Mouse (Mus musculus) 3T3-L1 (cell line): ENCODE results near the gene Wdr27.
A peak's percentile ranks its signal among the peaks of the same experiment; 100 is the strongest.

ENCODE experiments used
- DNase-seq: peaks from one replicate; pipeline ENCODE4 v3.0.0-alpha.2; 2015; ENCODE audit warnings: low read depth, low spot score

Gene Wdr27

GRCm38 (mm10) chr17:14930697-14931096 is 12.3 kb downstream of the Wdr27 start:
- DNase-seq: no peak

GRCm38 (mm10) chr17:14928631-14929030 is 14.3 kb downstream of the Wdr27 start:
- no peak for DNase-seq

- DNase-seq: no peak
Observed at GRCm38 (mm10) chr17:14927644-14928218, 15.2 kb downstream of the Wdr27 start.

GRCm38 (mm10) chr17:14921582-14921981 is 21.4 kb downstream of the Wdr27 start:
- DNase-seq: no peak

GRCm38 (mm10) chr17:14917866-14918265 is 25.1 kb downstream of the Wdr27 start:
- no peak for DNase-seq

- DNase-seq: no peak
Observed at GRCm38 (mm10) chr17:14914401-14914800, 28.6 kb downstream of the Wdr27 start.

GRCm38 (mm10) chr17:14912981-14913380 is 30.0 kb downstream of the Wdr27 start:
- DNase-seq: no peak

GRCm38 (mm10) chr17:14912420-14912819 is 30.5 kb downstream of the Wdr27 start:
- peak; percentile 46 for DNase-seq

GRCm38 (mm10) chr17:14910771-14911170 is 32.2 kb downstream of the Wdr27 start:
- no peak for DNase-seq

- DNase-seq: no peak
Observed at GRCm38 (mm10) chr17:14909331-14909730, 33.6 kb downstream of the Wdr27 start.

GRCm38 (mm10) chr17:14907136-14907535 is 35.8 kb downstream of the Wdr27 start:
- no peak for DNase-seq

GRCm38 (mm10) chr17:14906611-14907010 is 36.3 kb downstream of the Wdr27 start:
- peak; percentile 30 for DNase-seq

- peak; percentile 91 for DNase-seq
Observed at GRCm38 (mm10) chr17:14904637-14905265, 38.2 kb downstream of the Wdr27 start.

- no peak for DNase-seq
Observed at GRCm38 (mm10) chr17:14904206-14904605, 38.8 kb downstream of the Wdr27 start.

- peak; percentile 12 for DNase-seq
Observed at GRCm38 (mm10) chr17:14903212-14903611, 39.7 kb downstream of the Wdr27 start.

- DNase-seq: no peak
Observed at GRCm38 (mm10) chr17:14898972-14899371, 44.0 kb downstream of the Wdr27 start.

- peak; percentile 39 for DNase-seq
Observed at GRCm38 (mm10) chr17:14895058-14895457, 47.9 kb downstream of the Wdr27 start.

GRCm38 (mm10) chr17:14886933-14887332 is 56.0 kb downstream of the Wdr27 start:
- DNase-seq: no peak

- DNase-seq: peak; percentile 33
Observed at GRCm38 (mm10) chr17:14874656-14875204, 68.2 kb downstream of the Wdr27 start.

GRCm38 (mm10) chr17:14860220-14860619 is 82.7 kb downstream of the Wdr27 start:
- DNase-seq: peak; percentile 28

- DNase-seq: no peak
Observed at GRCm38 (mm10) chr17:14847709-14848108, 95.2 kb downstream of the Wdr27 start.

GRCm38 (mm10) chr17:14846880-14847279 is 96.1 kb downstream of the Wdr27 start:
- peak; percentile 39 for DNase-seq

GRCm38 (mm10) chr17:14826715-14827295 is 116.2 kb downstream of the Wdr27 start:
- DNase-seq: peak; percentile 86
